Mouse (Mus musculus) liver, embryonic 14.5 days (tissue): Measurements from ENCODE around the gene Thap11. TPM values are rescaled to one million over a fixed set of nuclear protein-coding genes. Genes with fewer than 3 reads are reported as not detected.

Source experiments
- ATAC-seq: fragments of 200-750 bp; cut with Nextera tagmentation; 2 replicates; pipeline ENCODE4 v1.8.0; 2017; ENCODE audit warnings: moderate number of reproducible peaks, mild to moderate bottlenecking, moderate library complexity; ENCODE audit not compliant: insufficient read depth
- DNase-seq, 3 experiments: peaks; one replicate each; pipeline ENCODE4 v3.0.0-alpha.2; 2012 to 2013; ENCODE audit warnings: low read depth in 3 of 3, low spot score in 3 of 3
- H3K27ac ChIP-seq: fragments of 300-500 bp; sonication (generic); 2 replicates; pipeline ENCODE4 v1.5.1; 2014; ENCODE audit warnings: moderate library complexity, mild to moderate bottlenecking, control low read depth, inconsistent platforms
- H3K27me3 ChIP-seq: fragments of 300-500 bp; sonication (generic); 2 replicates; pipeline ENCODE4 v1.6.1; 2014; ENCODE audit warnings: mild to moderate bottlenecking, low read length, moderate library complexity; ENCODE audit not compliant: control insufficient read depth, insufficient read depth
- H3K36me3 ChIP-seq: fragments of 300-500 bp; sonication (generic); replicated peaks from 2 replicates; pipeline ENCODE4 v1.6.1; 2014; ENCODE audit warnings: low read depth; ENCODE audit not compliant: control insufficient read depth, insufficient read depth
- H3K4me1 ChIP-seq, 2 experiments: fragments of 200-500 bp in 1 of 2; fragments of 300-500 bp in 1 of 2; sonication (generic) in 1 of 2; replicated peaks; 2 replicates each; pipeline ENCODE4 v1.6.1; 2012 to 2014; ENCODE audit warnings: antibody characterized with exemption in 1 of 2, inconsistent platforms in 1 of 2, low read length in 1 of 2; ENCODE audit not compliant: control insufficient read depth in 2 of 2, insufficient read depth in 2 of 2
- H3K4me2 ChIP-seq: fragments of 300-500 bp; sonication (generic); 2 replicates; pipeline ENCODE4 v1.6.1; 2014; ENCODE audit warnings: low read depth, mild to moderate bottlenecking, control low read depth, moderate library complexity
- H3K4me3 ChIP-seq, 2 experiments: fragments of 200-500 bp in 1 of 2; fragments of 300-500 bp in 1 of 2; sonication (generic) in 1 of 2; 2 replicates each; pipeline ENCODE4 v1.5.1; 2012 to 2014; ENCODE audit warnings: low read depth in 2 of 2, low read length in 2 of 2, mild to moderate bottlenecking in 2 of 2, control low read depth in 1 of 2, inconsistent platforms in 1 of 2, moderate library complexity in 1 of 2; ENCODE audit not compliant: insufficient read depth in 1 of 2
- H3K9ac ChIP-seq: fragments of 300-500 bp; sonication (generic); replicated peaks from 2 replicates; pipeline ENCODE4 v1.6.1; 2014; ENCODE audit warnings: mild to moderate bottlenecking, control low read depth, moderate library complexity
- H3K9me3 ChIP-seq: fragments of 300-500 bp; sonication (generic); 2 replicates; pipeline ENCODE4 v1.6.1; 2016; ENCODE audit warnings: low read length, mixed read lengths; ENCODE audit not compliant: control insufficient read depth
- CTCF ChIP-seq: IDR thresholded peaks from 2 replicates; pipeline ENCODE4 v1.5.1; 2016; ENCODE audit warnings: antibody characterized with exemption, low read depth, control low read depth
- EP300 ChIP-seq: IDR thresholded peaks from 2 replicates; pipeline ENCODE4 v1.6.1; 2016; ENCODE audit warnings: antibody characterized with exemption, low read depth
- WGBS: fragments of 180-500 bp; shearing (Covaris S2); extraction: QIAGEN DNeasy Blood & Tissue Kit; methylation state at CpG from one replicate; pipeline ENCODE4 v1.1.7; 2014; ENCODE audit not compliant: insufficient replicate concordance; 5-methylcytosine and 5-hydroxymethylcytosine counted together
- polyA plus RNA-seq, 2 experiments: library from polyadenylated mRNA; depleted of rRNA in 1 of 2; stranded (reverse) in 1 of 2; unstranded in 1 of 2; fragments of >200 nt; fragmentation: Nextera tagmentation in 1 of 2; extraction: Ambion mirVana in 1 of 2; gene quantifications; 2 replicates each; pipeline versions ENCODE4 v1.2.1 to v1.2.3; 2012 to 2014

Gene Thap11
- polyA plus RNA-seq, 2 experiments, result 25.5 to 26.2 TPM

GRCm38 (mm10) chr8:105893339-105893738, 38.4 kb downstream of the Thap11 start, which contains the start of gene Nrn1l:
TSS of gene Nrn1l (plus strand) at chr8:105893567.
- ATAC-seq, result peak; percentile 56
- Histone ChIP-seq H3K27me3 (no peaks in the 10 kb centered on the region), H3K27ac (no peak within 1 kb of the TSS), H3K4me1 (no peaks in the 10 kb centered on the region), H3K4me3 (no peak within 1 kb of the TSS), H3K9ac (no peak within 1 kb of the TSS), H3K4me2 (no peak within 1 kb of the TSS), H3K9me3 (no peaks in the 10 kb centered on the region), H3K36me3 (peaks cover 35% of the 10 kb centered on the region)
- DNase-seq, result peak in 1 of 3 experiments; percentile 20
- 41% methylated on average over 11 of the region's 11 CpGs for WGBS
- TF ChIP-seq CTCF (no peak), EP300 (no peak)

GRCm38 (mm10) chr8:105897801-105898480, 43.0 kb downstream of the Thap11 start:
- peaks cover 8 to 12% of the 10 kb centered on the region in 2 experiments for H3K4me1 ChIP-seq
- no peak overlapping the region for H3K9ac ChIP-seq
- no peak for TF ChIP-seq CTCF
- no peak for TF ChIP-seq EP300
- no peaks in the 10 kb centered on the region for H3K36me3 ChIP-seq
- H3K4me2 ChIP-seq, result no peak overlapping the region
- no peaks in the 10 kb centered on the region for H3K9me3 ChIP-seq
- no peak overlapping the region for H3K27ac ChIP-seq
- no peak for DNase-seq
- WGBS, result 72% methylated on average over 9 of the region's 9 CpGs
- ATAC-seq, result no peak
- no peaks in the 10 kb centered on the region for H3K27me3 ChIP-seq
- H3K4me3 ChIP-seq, result no peak overlapping the region

DNA sequence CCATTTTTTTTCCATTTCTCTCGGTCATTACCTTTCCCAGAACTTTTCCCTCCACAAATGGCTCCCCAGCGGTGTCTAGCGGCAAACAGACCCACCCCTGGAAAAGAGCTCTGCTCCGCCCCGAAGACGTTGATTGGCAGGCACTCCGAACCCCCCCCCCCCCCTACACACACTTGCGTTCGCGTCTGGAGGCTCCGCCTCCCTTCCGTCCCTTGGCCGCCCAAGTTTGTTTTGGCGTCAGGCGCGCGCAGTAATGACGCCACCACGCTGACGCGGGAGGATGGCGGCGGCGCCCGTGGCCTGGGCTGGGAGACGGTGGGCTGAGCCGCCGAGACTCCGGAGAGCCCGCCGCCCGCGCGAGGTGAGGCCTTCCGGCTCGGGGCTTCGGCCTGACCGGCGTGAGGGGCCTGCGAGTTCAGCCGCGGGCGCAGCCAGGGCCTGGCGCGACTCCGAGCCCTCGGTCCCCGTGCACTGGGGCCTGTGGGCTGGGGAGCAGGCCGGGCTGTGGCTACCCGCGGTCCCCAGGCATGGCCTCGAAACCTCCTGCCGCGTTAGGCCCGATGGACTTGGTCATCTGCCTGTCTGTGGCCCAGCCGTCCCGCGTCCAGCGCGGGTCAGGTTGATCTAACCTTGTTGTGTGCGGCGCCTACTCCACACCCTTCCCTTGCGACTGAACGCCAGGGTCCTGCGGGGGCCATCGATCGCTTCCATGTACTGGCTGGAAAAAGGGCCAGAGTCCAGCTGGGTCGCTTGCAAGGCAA, 45.4 kb downstream of the Thap11 start, which contains the start of gene Pskh1:
Gene Pskh1, plus strand, starts transcription at position 262 of the 761 bp plus-strand sequence.
- Histone ChIP-seq H3K4me2 (peak within 1 kb of the TSS; percentile 85), H3K4me3 (peak within 1 kb of the TSS; percentile 80 to 99), H3K27me3 (no peaks in the 10 kb centered on the region), H3K36me3 (no peaks in the 10 kb centered on the region), H3K9me3 (no peaks in the 10 kb centered on the region), H3K4me1 (peaks cover 8 to 12% of the 10 kb centered on the region in 2 experiments), H3K27ac (peak within 1 kb of the TSS; percentile 94), H3K9ac (peak within 1 kb of the TSS; percentile 100)
- WGBS, result under 1% methylated on average over 68 of the region's 68 CpGs
- DNase-seq (peak; percentile 86 to 89 (median 87)), ATAC-seq (peak; percentile 94)
- TF ChIP-seq EP300 (no peak), CTCF (0 out of 2 replicates have a peak, but pooled peaks have one; percentile 17)

DNA sequence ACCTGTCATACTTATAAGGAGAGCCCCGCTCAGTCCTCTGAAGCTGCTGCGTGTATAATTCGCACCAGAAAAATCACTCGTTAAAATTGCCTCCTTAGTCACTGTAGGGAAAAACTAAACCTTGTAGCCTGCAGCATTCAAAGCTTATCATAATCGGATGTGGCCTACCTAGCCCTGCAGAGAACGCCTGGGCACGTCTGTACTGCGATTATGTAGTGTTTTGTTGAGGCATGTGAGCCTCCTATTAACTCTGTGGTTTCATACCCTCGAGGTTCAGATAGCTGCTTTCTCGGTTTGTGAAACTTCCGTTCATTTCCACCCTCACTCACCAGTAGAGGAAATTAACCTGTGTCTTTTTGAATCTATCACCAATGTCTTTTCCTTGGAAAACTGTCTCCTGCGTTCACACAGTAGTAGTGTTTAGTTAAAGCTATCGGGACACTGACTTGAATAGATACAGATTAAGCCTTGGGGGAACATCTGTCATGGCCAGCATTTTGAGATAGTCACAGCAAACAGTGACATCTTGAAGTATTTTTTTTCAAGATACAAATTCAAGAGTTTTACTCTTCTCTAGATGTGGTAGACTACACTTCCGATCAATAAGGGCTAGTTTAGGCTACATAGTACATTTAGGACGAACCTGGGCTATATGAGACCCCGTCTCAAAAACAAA, 46.1 kb downstream of the Thap11 start:
- Histone ChIP-seq H3K4me3 (peak overlapping the region; percentile 80 to 99), H3K27ac (peak overlapping the region; percentile 94), H3K4me1 (peaks cover 8 to 12% of the 10 kb centered on the region in 2 experiments), H3K4me2 (peak overlapping the region; percentile 85), H3K36me3 (no peaks in the 10 kb centered on the region), H3K27me3 (no peaks in the 10 kb centered on the region), H3K9ac (peak overlapping the region; percentile 100), H3K9me3 (no peaks in the 10 kb centered on the region)
- 10% methylated on average over 16 of the region's 16 CpGs for WGBS
- TF ChIP-seq CTCF (no peak), EP300 (peak; percentile 41)
- ATAC-seq (peak; percentile 58), DNase-seq (peak; percentile 41 to 53 (median 42))

Other genes with a start within 250 kb of the Thap11 start
- 4.5 and 5.4 TPM in 2 replicates for gene Ripor1, start 249.9 kb upstream of the Thap11 start, polyA plus RNA-seq (2012; rRNA removed)
- gene Ripor1, start 249.9 kb upstream of the Thap11 start, polyA plus RNA-seq (2014; fragmentation: Nextera tagmentation; extraction: Ambion mirVana), result 4.9 and 6.1 TPM in 2 replicates
- 11.6 and 21.1 TPM in 2 replicates for gene Ctcf, start 218.6 kb upstream of the Thap11 start, polyA plus RNA-seq (2012; rRNA removed)
- gene Ctcf, start 218.6 kb upstream of the Thap11 start, polyA plus RNA-seq (2014; fragmentation: Nextera tagmentation; extraction: Ambion mirVana), result 40.9 and 49.2 TPM in 2 replicates
- not detected in 2 replicates for gene Agrp, start 217.7 kb upstream of the Thap11 start, polyA plus RNA-seq (2012; rRNA removed)
- gene Agrp, start 217.7 kb upstream of the Thap11 start, polyA plus RNA-seq (2014; fragmentation: Nextera tagmentation; extraction: Ambion mirVana), result 0.23 and 0.27 TPM in 2 replicates
- 1.3 and 1.4 TPM in 2 replicates for gene Carmil2, start 168.9 kb upstream of the Thap11 start, polyA plus RNA-seq (2012; rRNA removed)
- gene Carmil2, start 168.9 kb upstream of the Thap11 start, polyA plus RNA-seq (2014; fragmentation: Nextera tagmentation; extraction: Ambion mirVana), result 0.24 and 0.33 TPM in 2 replicates
- 8.8 and 11.0 TPM in 2 replicates for gene Acd, start 154.0 kb upstream of the Thap11 start, polyA plus RNA-seq (2012; rRNA removed)
- 20.3 and 23.7 TPM in 2 replicates for gene Acd, start 154.0 kb upstream of the Thap11 start, polyA plus RNA-seq (2014; fragmentation: Nextera tagmentation; extraction: Ambion mirVana)
- 5.9 and 6.0 TPM in 2 replicates for gene Pard6a, start 154.0 kb upstream of the Thap11 start, polyA plus RNA-seq (2012; rRNA removed)
- gene Pard6a, start 154.0 kb upstream of the Thap11 start, polyA plus RNA-seq (2014; fragmentation: Nextera tagmentation; extraction: Ambion mirVana), result 6.4 and 7.9 TPM in 2 replicates
- gene 4933405L10Rik, start 147.5 kb upstream of the Thap11 start, polyA plus RNA-seq (2012; rRNA removed), result not detected in 2 replicates
- not detected in 2 replicates for gene 4933405L10Rik, start 147.5 kb upstream of the Thap11 start, polyA plus RNA-seq (2014; fragmentation: Nextera tagmentation; extraction: Ambion mirVana)
- gene Enkd1, start 146.9 kb upstream of the Thap11 start, polyA plus RNA-seq (2012; rRNA removed), result 7.0 and 7.8 TPM in 2 replicates
- 4.8 and 6.5 TPM in 2 replicates for gene Enkd1, start 146.9 kb upstream of the Thap11 start, polyA plus RNA-seq (2014; fragmentation: Nextera tagmentation; extraction: Ambion mirVana)
- gene Gfod2, start 96.5 kb upstream of the Thap11 start, polyA plus RNA-seq (2012; rRNA removed), result 0.84 and 0.93 TPM in 2 replicates
- gene Gfod2, start 96.5 kb upstream of the Thap11 start, polyA plus RNA-seq (2014; fragmentation: Nextera tagmentation; extraction: Ambion mirVana), result 1.1 and 1.8 TPM in 2 replicates
- 57.2 and 60.6 TPM in 2 replicates for gene Ranbp10, start 27.8 kb upstream of the Thap11 start, polyA plus RNA-seq (2012; rRNA removed)
- gene Ranbp10, start 27.8 kb upstream of the Thap11 start, polyA plus RNA-seq (2014; fragmentation: Nextera tagmentation; extraction: Ambion mirVana), result 37.0 and 42.0 TPM in 2 replicates
- gene Tsnaxip1, start 27.4 kb upstream of the Thap11 start, polyA plus RNA-seq (2012; rRNA removed), result 0.04 and 0.06 TPM in 2 replicates
- 0.06 TPM in 1 of 2 replicates, not detected in the other for gene Tsnaxip1, start 27.4 kb upstream of the Thap11 start, polyA plus RNA-seq (2014; fragmentation: Nextera tagmentation; extraction: Ambion mirVana)
- 24.6 and 25.4 TPM in 2 replicates for gene Cenpt, start 1.9 kb upstream of the Thap11 start, polyA plus RNA-seq (2012; rRNA removed)
- gene Cenpt, start 1.9 kb upstream of the Thap11 start, polyA plus RNA-seq (2014; fragmentation: Nextera tagmentation; extraction: Ambion mirVana), result 15.0 and 18.2 TPM in 2 replicates
- 40.5 and 83.2 TPM in 2 replicates for gene Nutf2, start 5.4 kb downstream of the Thap11 start, polyA plus RNA-seq (2012; rRNA removed)
- 139 TPM in 2 replicates for gene Nutf2, start 5.4 kb downstream of the Thap11 start, polyA plus RNA-seq (2014; fragmentation: Nextera tagmentation; extraction: Ambion mirVana)
- 17.5 and 21.6 TPM in 2 replicates for gene Edc4, start 25.7 kb downstream of the Thap11 start, polyA plus RNA-seq (2012; rRNA removed)
- 9.9 and 10.7 TPM in 2 replicates for gene Edc4, start 25.7 kb downstream of the Thap11 start, polyA plus RNA-seq (2014; fragmentation: Nextera tagmentation; extraction: Ambion mirVana)
- 0.22 and 0.42 TPM in 2 replicates for gene Nrn1l, start 38.4 kb downstream of the Thap11 start, polyA plus RNA-seq (2012; rRNA removed)
- gene Nrn1l, start 38.4 kb downstream of the Thap11 start, polyA plus RNA-seq (2014; fragmentation: Nextera tagmentation; extraction: Ambion mirVana), result not detected in 2 replicates
- gene Pskh1, start 45.3 kb downstream of the Thap11 start, polyA plus RNA-seq (2012; rRNA removed), result 9.8 and 12.3 TPM in 2 replicates
- 6.2 and 8.0 TPM in 2 replicates for gene Pskh1, start 45.3 kb downstream of the Thap11 start, polyA plus RNA-seq (2014; fragmentation: Nextera tagmentation; extraction: Ambion mirVana)
- 1.0 and 1.1 TPM in 2 replicates for gene Ctrl, start 78.7 kb downstream of the Thap11 start, polyA plus RNA-seq (2012; rRNA removed)
- gene Ctrl, start 78.7 kb downstream of the Thap11 start, polyA plus RNA-seq (2014; fragmentation: Nextera tagmentation; extraction: Ambion mirVana), result 0.27 and 0.39 TPM in 2 replicates
- 49.8 and 51.8 TPM in 2 replicates for gene Psmb10, start 83.3 kb downstream of the Thap11 start, polyA plus RNA-seq (2012; rRNA removed)
- gene Psmb10, start 83.3 kb downstream of the Thap11 start, polyA plus RNA-seq (2014; fragmentation: Nextera tagmentation; extraction: Ambion mirVana), result 61.5 and 68.5 TPM in 2 replicates
- 40.2 and 41.2 TPM in 2 replicates for gene Lcat, start 88.2 kb downstream of the Thap11 start, polyA plus RNA-seq (2012; rRNA removed)
- 47.0 and 50.7 TPM in 2 replicates for gene Lcat, start 88.2 kb downstream of the Thap11 start, polyA plus RNA-seq (2014; fragmentation: Nextera tagmentation; extraction: Ambion mirVana)
- gene Slc12a4, start 111.0 kb downstream of the Thap11 start, polyA plus RNA-seq (2012; rRNA removed), result 8.3 and 11.1 TPM in 2 replicates
- gene Slc12a4, start 111.0 kb downstream of the Thap11 start, polyA plus RNA-seq (2014; fragmentation: Nextera tagmentation; extraction: Ambion mirVana), result 6.9 and 8.9 TPM in 2 replicates
- not detected in 2 replicates for gene Dpep3, start 124.3 kb downstream of the Thap11 start, polyA plus RNA-seq (2012; rRNA removed)
- not detected in 2 replicates for gene Dpep3, start 124.3 kb downstream of the Thap11 start, polyA plus RNA-seq (2014; fragmentation: Nextera tagmentation; extraction: Ambion mirVana)
- 6.8 and 8.7 TPM in 2 replicates for gene Dus2, start 136.2 kb downstream of the Thap11 start, polyA plus RNA-seq (2012; rRNA removed)
- 9.8 and 10.5 TPM in 2 replicates for gene Dus2, start 136.2 kb downstream of the Thap11 start, polyA plus RNA-seq (2014; fragmentation: Nextera tagmentation; extraction: Ambion mirVana)
- not detected in 2 replicates for gene Dpep2nb, start 150.8 kb downstream of the Thap11 start, polyA plus RNA-seq (2012; rRNA removed)
- not detected in 2 replicates for gene Dpep2nb, start 150.8 kb downstream of the Thap11 start, polyA plus RNA-seq (2014; fragmentation: Nextera tagmentation; extraction: Ambion mirVana)
- gene Ddx28, start 156.8 kb downstream of the Thap11 start, polyA plus RNA-seq (2012; rRNA removed), result 6.6 and 6.8 TPM in 2 replicates
- 9.1 and 9.4 TPM in 2 replicates for gene Ddx28, start 156.8 kb downstream of the Thap11 start, polyA plus RNA-seq (2014; fragmentation: Nextera tagmentation; extraction: Ambion mirVana)
- gene Nfatc3, start 203.7 kb downstream of the Thap11 start, polyA plus RNA-seq (2012; rRNA removed), result 10.2 TPM in 2 replicates
- gene Nfatc3, start 203.7 kb downstream of the Thap11 start, polyA plus RNA-seq (2014; fragmentation: Nextera tagmentation; extraction: Ambion mirVana), result 2.6 and 2.7 TPM in 2 replicates